Mouse (Mus musculus): Measurements from ENCODE around the gene Il12rb2. TPM values are rescaled to one million over a fixed set of nuclear protein-coding genes. Genes with fewer than 3 reads are reported as not detected.

The Il12rb2 gene
- total and polyA plus RNA-seq, 3 experiments: 0.11 to 0.19 TPM; not detected in 1

- no peaks in the 10 kb centered on the region for H3K9me3 ChIP-seq (replicated peaks; ENCODE audit: insufficient read depth, low read length)
- peaks cover 4 to 8% of the 10 kb centered on the region in 2 experiments for H3K4me1 ChIP-seq (ENCODE audit: control insufficient read depth in 1 of 2, insufficient read depth in 2 of 2, low read length in 2 of 2)
- H3K27ac ChIP-seq (ENCODE audit: control insufficient read depth, low read depth, low read length): peak overlapping the region; percentile 73
- no peak for TF ChIP-seq NRF1 (IDR thresholded peaks at IDR 0.05; ENCODE audit: insufficient read depth, low read depth, low read length, poor library complexity, severe bottlenecking)
- TF ChIP-seq EP300 (IDR thresholded peaks at IDR 0.05; ENCODE audit: low read depth in 1 of 2, low read length in 2 of 2): peak in 1 of 2 experiments; percentile 59; a peak in 2 of 4 replicates
- peak; percentile 45; the same call in 1 of the 2 replicates for TF ChIP-seq GATA1 (IDR thresholded peaks at IDR 0.05; ENCODE audit: low read depth, low read length)
- no peak for TF ChIP-seq MAZ (IDR thresholded peaks at IDR 0.05; ENCODE audit: low read depth, low read length)
- no peak for TF ChIP-seq NELFE (IDR thresholded peaks at IDR 0.05; ENCODE audit: low read depth, low read length)
- no peak for TF ChIP-seq MAX (IDR thresholded peaks at IDR 0.05; ENCODE audit: low read length)
- no peak for TF ChIP-seq POLR2A (IDR thresholded peaks at IDR 0.05; ENCODE audit: control insufficient read depth in 1 of 2, insufficient read depth in 1 of 2, low read depth in 1 of 2, low read length in 2 of 2, poor library complexity in 1 of 2)
- 0 out of 2 replicates have a peak, but pooled peaks have one; percentile 20 for TF ChIP-seq TBP (IDR thresholded peaks at IDR 0.05; ENCODE audit: low read depth, low read length)
- no peak for TF ChIP-seq POLR2AphosphoS2 (IDR thresholded peaks at IDR 0.05; ENCODE audit: low read length)
- H3K36me3 ChIP-seq (ENCODE audit: control insufficient read depth in 1 of 2, insufficient read depth in 2 of 2, low read length in 2 of 2): peaks cover 0 to 9% of the 10 kb centered on the region in 2 experiments; a peak in 2 of 4 replicates
- DNase-seq (ENCODE audit: low read depth, low spot score): peak; percentile 59
- H3K9ac ChIP-seq (ENCODE audit: control insufficient read depth, low read depth, low read length, poor library complexity, severe bottlenecking): peak overlapping the region; percentile 54; the same call in 1 of the 2 replicates
- no peaks in the 10 kb centered on the region for H3K27me3 ChIP-seq (ENCODE audit: control insufficient read depth in 1 of 2, insufficient read depth in 2 of 2, low read length in 2 of 2)
- H3K4me3 ChIP-seq (ENCODE audit: control insufficient read depth in 1 of 2, insufficient read depth in 1 of 2, low read depth in 2 of 2, low read length in 2 of 2): peak overlapping the region; percentile 36 to 45
- no peaks in the 10 kb centered on the region for H3K79me2 ChIP-seq (ENCODE audit: control insufficient read depth, insufficient read depth, low read length, poor library complexity)
These were observed 67.0 kb downstream of the Il12rb2 start for GRCm38 (mm10) chr6:67308994-67309393.

GRCm38 (mm10) chr6:67303210-67303609 is 72.8 kb downstream of the Il12rb2 start:
- no peaks in the 10 kb centered on the region for H3K27me3 ChIP-seq (ENCODE audit: control insufficient read depth in 1 of 2, insufficient read depth in 2 of 2, low read length in 2 of 2)
- H3K4me3 ChIP-seq (ENCODE audit: control insufficient read depth in 1 of 2, insufficient read depth in 1 of 2, low read depth in 2 of 2, low read length in 2 of 2): no peak overlapping the region
- no peaks in the 10 kb centered on the region for H3K79me2 ChIP-seq (ENCODE audit: control insufficient read depth, insufficient read depth, low read length, poor library complexity)
- H3K36me3 ChIP-seq (ENCODE audit: control insufficient read depth in 1 of 2, insufficient read depth in 2 of 2, low read length in 2 of 2): no peaks in the 10 kb centered on the region; a peak in 1 of 4 replicates
- H3K4me1 ChIP-seq (ENCODE audit: control insufficient read depth in 1 of 2, insufficient read depth in 2 of 2, low read length in 2 of 2): no peaks in the 10 kb centered on the region
- no peaks in the 10 kb centered on the region for H3K9me3 ChIP-seq (replicated peaks; ENCODE audit: insufficient read depth, low read length)
- TF ChIP-seq TAL1 (IDR thresholded peaks at IDR 0.05; ENCODE audit: low read length) (no peak), JUND (IDR thresholded peaks at IDR 0.05; ENCODE audit: low read depth, low read length) (no peak), HCFC1 (IDR thresholded peaks at IDR 0.05; ENCODE audit: low read depth, low read length) (no peak), ELF1 (IDR thresholded peaks at IDR 0.05; ENCODE audit: low read depth, low read length) (no peak), KAT2A (conservative IDR thresholded peaks at IDR 0.05; ENCODE audit: low read depth, low read length) (no peak), MAFK (IDR thresholded peaks at IDR 0.05; ENCODE audit: borderline replicate concordance, low read depth, low read length) (no peak), MXI1 (IDR thresholded peaks at IDR 0.05; ENCODE audit: low read depth, low read length) (no peak), TBP (IDR thresholded peaks at IDR 0.05; ENCODE audit: low read depth, low read length) (no peak), GATA1 (IDR thresholded peaks at IDR 0.05; ENCODE audit: low read depth, low read length) (no peak), MAZ (IDR thresholded peaks at IDR 0.05; ENCODE audit: low read depth, low read length) (no peak), POLR2AphosphoS5 (IDR thresholded peaks at IDR 0.05; ENCODE audit: borderline replicate concordance, low read depth, low read length) (no peak), MAX (IDR thresholded peaks at IDR 0.05; ENCODE audit: low read length) (no peak), NRF1 (IDR thresholded peaks at IDR 0.05; ENCODE audit: insufficient read depth, low read depth, low read length, poor library complexity, severe bottlenecking) (no peak), GABPA (IDR thresholded peaks at IDR 0.05; ENCODE audit: low read depth, low read length) (no peak), ZMIZ1 (IDR thresholded peaks at IDR 0.05; ENCODE audit: low read depth, low read length) (no peak), RAD21 (IDR thresholded peaks at IDR 0.05; ENCODE audit: low read depth, low read length) (no peak), POLR2AphosphoS2 (IDR thresholded peaks at IDR 0.05; ENCODE audit: low read length) (no peak), ETS1 (IDR thresholded peaks at IDR 0.05; ENCODE audit: low read depth, low read length) (no peak), SIN3A (IDR thresholded peaks at IDR 0.05; ENCODE audit: low read length) (no peak)
- H3K9ac ChIP-seq (ENCODE audit: control insufficient read depth, low read depth, low read length, poor library complexity, severe bottlenecking): no peak overlapping the region
- no peak overlapping the region for H3K27ac ChIP-seq (ENCODE audit: control insufficient read depth, low read depth, low read length)
- no peak for DNase-seq (ENCODE audit: low read depth, low spot score)

Measured in MEL (cell line).